Comparison of ENCODE assay signal across 14 mouse cellular contexts in the genomic region with DNA sequence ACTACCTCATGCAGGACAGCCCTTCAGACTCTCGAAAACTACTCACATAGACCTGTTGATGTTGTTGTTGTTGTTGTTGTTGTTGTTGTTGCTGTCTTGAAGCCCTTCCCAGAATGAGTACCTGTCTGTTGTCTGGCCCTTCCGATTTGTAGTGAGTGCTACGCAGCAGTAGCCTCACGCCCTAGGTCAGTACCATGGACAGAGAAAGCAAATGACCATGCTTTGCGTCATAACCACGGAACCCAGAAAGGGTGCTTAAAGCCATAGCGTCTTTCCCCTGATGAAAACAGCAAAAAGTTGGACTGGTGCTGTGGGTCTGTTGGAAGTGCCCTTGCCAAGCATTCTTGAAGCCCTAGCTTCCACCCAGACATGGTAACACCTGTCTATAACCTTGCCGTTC.
DNase-seq lines count a peak whose midpoint lies in the region; TF ChIP-seq lines count a peak whose summit lies in the region.
"Had no signal": no experiment of that assay in that cellular context is flagged by ENCODE, and none has a peak within 500 bp of the region (broad histone marks: within the 10 kb centered on the region; RNA-seq: fewer than 3 reads in every experiment).

No protein-coding gene starts in this region.

- no peaks in the 10 kb centered on the region for H3K79me2 ChIP-seq in myocyte (ENCODE audit: control insufficient read depth, insufficient read depth)

- intact Hi-C loops in heart, postnatal 10 days (cut with DNase I), result no loop called here

- H3K27me3 ChIP-seq in myocyte (ENCODE audit: control insufficient read depth, insufficient read depth, insufficient read length), result no peaks in the 10 kb centered on the region
- H3K27me3 ChIP-seq: embryonic facial prominence, embryonic 13.5 days; hindbrain, embryonic 13.5 days had no signal

- no peaks in the 10 kb centered on the region for H3K36me3 ChIP-seq in myocyte (ENCODE audit: control insufficient read depth, insufficient read depth)
- H3K36me3 ChIP-seq: embryonic facial prominence, embryonic 13.5 days; hindbrain, embryonic 13.5 days had no signal

- peak; percentile 10 to 25 for DNase-seq in heart, postnatal 10 days
- DNase-seq in heart, adult 9 months (ENCODE audit: low spot score in 2 of 2), result no peak
- peak; percentile 7 for DNase-seq in lung, postnatal 10 days
- DNase-seq in lung, postnatal 36 days, result no peak
- DNase-seq in embryo, embryonic 10.5 days (ENCODE audit: low spot score), result peak; percentile 67
- DNase-seq in ovary, postnatal 10 days (ENCODE audit: low spot score), result no peak
- DNase-seq in frontal cortex, postnatal 36 days (ENCODE audit: low spot score in 2 of 2), result no peak
- DNase-seq: forebrain, postnatal 0 days; heart, adult 2 months; lung, postnatal 14 days; thymus, adult 18-20 months had no signal

- no peak overlapping the region for H3K4me3 ChIP-seq in myocyte
- H3K4me3 ChIP-seq: embryonic facial prominence, embryonic 13.5 days; heart, adult 2 months; hindbrain, embryonic 13.5 days had no signal

- no peak overlapping the region for H3K4me2 ChIP-seq in myocyte (ENCODE audit: low read depth)
- H3K4me2 ChIP-seq: embryonic facial prominence, embryonic 13.5 days; hindbrain, embryonic 13.5 days had no signal

- no peak overlapping the region for H3ac ChIP-seq in myocyte (ENCODE audit: control insufficient read depth, insufficient read length)

- TF ChIP-seq POLR2A in myocyte (IDR thresholded peaks at IDR 0.05; ENCODE audit: insufficient read length, low read depth), result no peak

TF ChIP-seq in myocyte, 11 proteins besides CTCF, POLR2A, EP300 and RAD21:
- TF ChIP-seq REST (IDR thresholded peaks at IDR 0.05; ENCODE audit: insufficient read depth, insufficient read length), result peak; percentile 87
- no peak for TF ChIP-seq MAX (IDR thresholded peaks at IDR 0.05; ENCODE audit: low read depth)
- no peak for TF ChIP-seq USF1 (IDR thresholded peaks at IDR 0.05; ENCODE audit: low read depth)
TF ChIP-seq in myocyte: peak in this region for 1.

Comparison
In these comparisons a context has a peak if more than half of its experiments do, and no peak if none do; other contexts are left out.
1. DNase-seq: peak in heart, postnatal 10 days (2 of 2), lung, postnatal 10 days (single experiment) and embryo, embryonic 10.5 days (single experiment); none in heart, adult 9 months (0 of 2), lung, postnatal 36 days (single experiment), ovary, postnatal 10 days (single experiment) and frontal cortex, postnatal 36 days (0 of 2).